Mouse (Mus musculus): ENCODE results near the gene Loxl4.

Gene Loxl4

DNA sequence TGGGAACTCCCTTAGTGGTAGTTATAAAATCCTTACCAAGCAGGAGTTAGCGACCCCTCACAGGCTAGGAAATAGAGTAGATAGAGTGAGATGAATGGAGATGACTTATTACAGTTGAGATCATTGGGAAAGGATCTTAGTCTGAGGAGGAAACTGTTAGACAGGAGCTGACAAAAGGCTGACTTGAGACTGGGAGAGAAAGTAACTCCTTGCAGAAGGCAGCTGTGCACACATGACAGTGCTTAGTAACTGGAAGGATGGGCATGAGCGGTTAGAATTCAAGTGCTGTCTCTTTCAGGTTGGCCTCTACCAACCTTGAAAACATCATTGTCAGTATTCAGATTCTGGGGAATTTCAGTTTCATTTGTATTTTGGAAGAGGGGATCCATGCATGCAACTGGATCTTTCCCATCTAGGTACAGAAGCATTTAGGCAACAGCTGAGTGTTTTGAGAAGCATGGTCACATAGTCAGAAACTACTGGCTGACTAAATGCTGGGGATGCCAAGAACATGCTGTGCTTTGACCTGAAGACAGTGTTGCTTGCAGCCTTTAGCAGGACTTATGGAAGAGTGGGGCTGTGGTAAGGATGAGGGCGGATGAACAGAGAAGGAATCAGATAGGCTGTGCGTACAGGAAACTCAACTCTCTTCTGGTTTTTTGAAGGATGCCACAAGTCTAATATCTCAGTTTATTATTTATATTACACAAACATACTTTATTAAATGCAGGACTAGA, 46.2 kb downstream of the Loxl4 start:
- DNase-seq (ENCODE audit: low read depth, low spot score), result no peak

DNA sequence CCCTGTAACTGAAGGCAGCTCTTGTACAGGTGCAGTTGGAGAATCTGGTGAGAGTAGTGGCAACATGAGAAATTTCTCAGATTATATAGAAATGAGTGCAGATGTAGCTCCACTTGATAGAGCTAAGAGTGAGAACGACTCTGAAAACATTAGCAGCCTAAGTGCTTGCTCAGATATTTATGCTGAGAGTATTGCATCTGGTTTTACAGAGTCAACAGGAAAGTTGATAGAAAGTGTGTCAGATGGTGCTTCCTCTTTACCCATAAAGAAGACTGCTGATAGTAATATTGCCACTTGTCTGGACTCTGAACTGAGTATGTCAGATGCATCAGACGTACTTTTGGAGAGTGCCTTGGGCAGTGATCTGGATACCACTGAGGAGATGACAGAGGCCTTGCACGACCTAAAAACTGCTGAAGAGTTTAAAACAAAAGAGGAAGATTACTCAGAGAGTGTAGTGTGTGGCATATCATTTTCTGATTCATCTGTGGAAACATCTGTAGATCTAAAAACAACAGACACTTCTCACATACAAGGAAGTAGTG, 48.8 kb downstream of the Loxl4 start:
- no peak for DNase-seq (ENCODE audit: low read depth, low spot score)

DNA sequence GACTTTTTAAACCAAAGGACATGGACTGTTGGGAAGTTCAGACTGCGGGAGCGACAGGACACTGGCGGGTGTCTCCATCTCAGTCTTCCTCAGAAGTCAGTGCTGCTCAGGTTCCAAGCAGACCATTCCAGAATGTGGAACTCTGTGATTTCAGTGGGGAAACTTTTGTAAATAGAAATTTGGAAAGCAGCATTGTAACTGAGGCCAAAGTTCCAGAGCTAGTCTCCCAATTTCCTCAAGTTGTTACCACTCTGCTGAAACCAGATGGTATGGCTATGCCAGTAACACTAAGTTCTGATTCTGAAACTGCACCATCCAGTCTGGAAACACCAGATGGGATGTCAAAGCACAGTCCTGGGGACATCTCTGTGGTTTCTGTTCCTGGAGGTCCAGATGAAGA, 49.6 kb downstream of the Loxl4 start:
- no peak for DNase-seq (ENCODE audit: low read depth, low spot score)

DNA sequence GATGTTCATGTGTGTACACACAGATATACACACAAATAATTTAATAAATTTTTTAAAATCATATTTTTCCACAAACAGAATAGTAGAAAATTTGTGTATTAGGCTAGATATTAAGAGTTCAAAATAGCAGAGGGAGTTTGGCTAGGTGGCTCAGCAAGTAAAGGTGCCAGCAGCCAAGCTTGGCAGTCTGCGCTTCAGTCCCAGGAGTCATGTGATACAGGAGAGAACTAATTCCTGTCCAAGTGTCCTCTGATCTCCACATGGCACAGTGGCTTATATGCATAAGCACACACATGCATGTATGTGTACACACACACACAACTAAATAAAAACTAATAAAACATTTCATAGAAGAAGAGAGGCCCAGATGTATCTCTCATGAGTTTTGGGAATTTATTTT, 50.6 kb downstream of the Loxl4 start:
- DNase-seq (ENCODE audit: low read depth, low spot score), result no peak

DNA sequence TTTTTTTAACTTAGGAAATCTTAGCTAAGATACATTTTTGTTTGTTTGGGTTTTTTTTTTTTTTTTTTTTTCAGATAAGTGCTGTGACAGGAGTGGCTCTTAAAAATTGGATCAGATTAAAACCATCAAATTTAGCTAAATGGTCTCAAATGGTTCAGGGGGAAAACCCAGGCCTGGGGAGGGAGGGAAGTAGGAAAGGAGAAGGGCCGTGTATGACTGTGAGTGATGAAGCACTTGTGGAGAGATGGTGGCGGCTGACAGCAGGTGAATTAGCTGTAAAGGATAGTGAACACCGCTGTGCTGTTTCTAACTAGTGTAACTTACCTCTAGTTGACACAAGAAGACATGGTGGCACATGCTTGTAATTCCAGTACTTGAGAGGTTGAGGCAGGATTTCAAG, 53.9 kb downstream of the Loxl4 start:
- DNase-seq (ENCODE audit: low read depth, low spot score), result no peak

Measured in R1 (cell line).